Comparison of ENCODE assay signal across 8 mouse cellular contexts in genomic region chr1:60343630-60344455, GRCm38 (mm10). TPM values are rescaled to one million over a fixed set of nuclear protein-coding genes. Genes with fewer than 3 reads are reported as not detected.
DNase-seq lines count a peak whose midpoint lies in the region; ATAC-seq lines count a peak whose summit lies in the region.

No protein-coding gene starts in this region.

- peak overlapping the region; percentile 97 for H3K27ac ChIP-seq in kidney, embryonic 15.5 days
- H3K27ac ChIP-seq in hindbrain, embryonic 16.5 days (ENCODE audit: low read depth, low read length), result peak overlapping the region; percentile 95
- H3K27ac ChIP-seq in midbrain, embryonic 16.5 days (ENCODE audit: low read length), result peak overlapping the region; percentile 89

- H3K36me3 ChIP-seq in kidney, embryonic 15.5 days, result peaks cover 5% of the 10 kb centered on the region
- H3K36me3 ChIP-seq in hindbrain, embryonic 16.5 days (ENCODE audit: control insufficient read depth, insufficient read depth, low read length), result peaks cover 4% of the 10 kb centered on the region; the same call in 1 of the 2 replicates
- peaks cover 4% of the 10 kb centered on the region; the same call in 1 of the 2 replicates for H3K36me3 ChIP-seq in midbrain, embryonic 16.5 days (ENCODE audit: control insufficient read depth, insufficient read depth, low read length)

- H3K9me3 ChIP-seq in kidney, embryonic 15.5 days (replicated peaks), result no peaks in the 10 kb centered on the region; the same call in 1 of the 2 replicates
- no peaks in the 10 kb centered on the region for H3K9me3 ChIP-seq in hindbrain, embryonic 16.5 days (ENCODE audit: control insufficient read depth, low read length)
- H3K9me3 ChIP-seq in midbrain, embryonic 16.5 days (replicated peaks; ENCODE audit: control insufficient read depth, low read length, poor library complexity, severe bottlenecking), result no peaks in the 10 kb centered on the region

- H3K4me3 ChIP-seq in kidney, embryonic 15.5 days (replicated peaks), result peak overlapping the region; percentile 70
- peak overlapping the region; percentile 84 for H3K4me3 ChIP-seq in hindbrain, embryonic 16.5 days (ENCODE audit: low read length)
- H3K4me3 ChIP-seq in midbrain, embryonic 16.5 days (ENCODE audit: low read depth, low read length), result peak overlapping the region; percentile 66

- WGBS in kidney, embryonic 15.5 days, result 14% methylated on average over 14 of the region's 14 CpGs
- 10% methylated on average over 14 of the region's 14 CpGs for WGBS in hindbrain, embryonic 16.5 days
- WGBS in midbrain, embryonic 16.5 days, result 9% methylated on average over 14 of the region's 14 CpGs

- no peak for DNase-seq in kidney, postnatal 4 days
- peak; percentile 13 for DNase-seq in c-Kit-negative CD71-positive TER-119-positive erythroid progenitor cells, embryonic 14.5 days (ENCODE audit: low read depth, low spot score)
- no peak for DNase-seq in left cerebral cortex, adult 18-20 months (ENCODE audit: low spot score in 2 of 2)
- DNase-seq in layer of hippocampus, adult 9-10 months (ENCODE audit: low spot score), result no peak
- DNase-seq in adrenal gland, postnatal 4 days (ENCODE audit: low spot score in 2 of 2), result no peak

- peaks cover 15% of the 10 kb centered on the region for H3K4me1 ChIP-seq in kidney, embryonic 15.5 days
- peaks cover 8% of the 10 kb centered on the region for H3K4me1 ChIP-seq in hindbrain, embryonic 16.5 days (ENCODE audit: control insufficient read depth, insufficient read depth, low read depth, low read length)
- H3K4me1 ChIP-seq in midbrain, embryonic 16.5 days (ENCODE audit: control insufficient read depth, insufficient read depth, low read length), result peaks cover 8% of the 10 kb centered on the region

- peak overlapping the region; percentile 69 for H3K9ac ChIP-seq in kidney, embryonic 15.5 days
- peak overlapping the region; percentile 92 for H3K9ac ChIP-seq in hindbrain, embryonic 16.5 days (ENCODE audit: low read depth, low read length)
- H3K9ac ChIP-seq in midbrain, embryonic 16.5 days (ENCODE audit: low read depth, low read length), result peak overlapping the region; percentile 73

- H3K4me2 ChIP-seq in kidney, embryonic 15.5 days, result peak overlapping the region; percentile 74
- H3K4me2 ChIP-seq in hindbrain, embryonic 16.5 days (ENCODE audit: low read length), result peak overlapping the region; percentile 55
- H3K4me2 ChIP-seq in midbrain, embryonic 16.5 days (ENCODE audit: low read length), result peak overlapping the region; percentile 82

- peak; percentile 20 for ATAC-seq in kidney, embryonic 15.5 days (replicated peaks; ENCODE audit: low FRiP score)
- peak; percentile 18 for ATAC-seq in hindbrain, embryonic 16.5 days
- peak; percentile 43; the same call in 1 of the 2 replicates for ATAC-seq in midbrain, embryonic 16.5 days

- H3K27me3 ChIP-seq in kidney, embryonic 15.5 days, result no peaks in the 10 kb centered on the region
- no peaks in the 10 kb centered on the region for H3K27me3 ChIP-seq in hindbrain, embryonic 16.5 days (replicated peaks; ENCODE audit: control insufficient read depth, insufficient read depth, low read length)
- H3K27me3 ChIP-seq in midbrain, embryonic 16.5 days (ENCODE audit: control insufficient read depth, insufficient read depth, low read depth, low read length), result no peaks in the 10 kb centered on the region

RNA-seq across cellular contexts. Expression of gene Cyp20a1, which starts 0.7 kb away (rescaled TPM):
- 34.1 and 36.3 TPM in 2 replicates for polyA plus RNA-seq in kidney, embryonic 15.5 days (2015; fragmentation: Nextera tagmentation; extraction: Ambion mirVana)
- polyA plus RNA-seq in hindbrain, embryonic 16.5 days (2015; fragmentation: Nextera tagmentation; extraction: Ambion mirVana), result 12.0 and 14.1 TPM in 2 replicates
- polyA plus RNA-seq in midbrain, embryonic 16.5 days (2015; fragmentation: Nextera tagmentation; extraction: Ambion mirVana), result 7.3 and 10.5 TPM in 2 replicates
- total RNA-seq in left cerebral cortex, adult 18-20 months (2021), result 1 to 10 TPM; 8.9 to 9.9 TPM
- total RNA-seq in adrenal gland, postnatal 4 days (2021), result 10 to 100 TPM; 25.7 to 31.5 TPM
